Mouse (Mus musculus) neural tube, postnatal 0 days (tissue): ENCODE measurements around the gene Olfr1564. TPM values are rescaled to one million over a fixed set of nuclear protein-coding genes. Genes with fewer than 3 reads are reported as not detected.

Experiments
- polyA plus RNA-seq: library from polyadenylated mRNA; unstranded; fragments of >200 nt; fragmentation: Nextera tagmentation; extraction: Ambion mirVana; gene quantifications from 2 replicates; pipeline ENCODE4 v1.2.1, GENCODE M21; 2015

Olfr1564 gene
- 0.09 TPM in 1 of 2 replicates, not detected in the other for polyA plus RNA-seq

GRCm38 (mm10) chr17:33221590-33221989 lies at the start of gene Olfr1564:
Olfr1564 (minus strand) TSS chr17:33221690.

GRCm38 (mm10) chr17:33264376-33264775 lies 42.9 kb upstream of the Olfr1564 start, which contains the start of gene Olfr63:
Olfr63 (plus strand) TSS chr17:33264676.

GRCm38 (mm10) chr17:33254530-33255318 lies 33.2 kb upstream of the Olfr1564 start, which contains the start of gene Zfp955a:
Zfp955a (minus strand) TSS chr17:33255145.

GRCm38 (mm10) chr17:33191002-33191401 lies 30.5 kb downstream of the Olfr1564 start, which contains the start of gene Olfr239:
Olfr239 (plus strand) TSS chr17:33191302.

GRCm38 (mm10) chr17:33168147-33168546 lies 53.3 kb downstream of the Olfr1564 start, which contains the start of gene Olfr55:
Olfr55 (plus strand) TSS chr17:33168447.

Other genes starting within 250 kb of the Olfr1564 start
- gene Zfp952, start 228.6 kb downstream of the Olfr1564 start, polyA plus RNA-seq, result 11.7 and 13.2 TPM in 2 replicates
- gene Zfp763, start 188.3 kb downstream of the Olfr1564 start, polyA plus RNA-seq, result 15.2 and 18.3 TPM in 2 replicates
- gene 4921501E09Rik, start 153.6 kb downstream of the Olfr1564 start, polyA plus RNA-seq, result not detected in 2 replicates
- 14.7 and 17.0 TPM in 2 replicates for gene Zfp563, start 132.4 kb downstream of the Olfr1564 start, polyA plus RNA-seq
- 0.57 and 0.78 TPM in 2 replicates for gene Morc2b, start 82.0 kb downstream of the Olfr1564 start, polyA plus RNA-seq
- 0.04 and 0.06 TPM in 2 replicates for gene Olfr55, start 53.2 kb downstream of the Olfr1564 start, polyA plus RNA-seq
- not detected in 2 replicates for gene Olfr239, start 30.4 kb downstream of the Olfr1564 start, polyA plus RNA-seq
- gene Zfp955a, start 33.5 kb upstream of the Olfr1564 start, polyA plus RNA-seq, result 15.8 and 17.3 TPM in 2 replicates
- gene Olfr63, start 43.0 kb upstream of the Olfr1564 start, polyA plus RNA-seq, result 0.04 TPM in 1 of 2 replicates, not detected in the other
- 16.7 and 18.2 TPM in 2 replicates for gene Zfp955b, start 67.9 kb upstream of the Olfr1564 start, polyA plus RNA-seq
- 8.5 and 10.0 TPM in 2 replicates for gene Zfp81, start 137.2 kb upstream of the Olfr1564 start, polyA plus RNA-seq
- 7.2 and 7.4 TPM in 2 replicates for gene Zfp101, start 173.0 kb upstream of the Olfr1564 start, polyA plus RNA-seq
- gene Actl9, start 211.2 kb upstream of the Olfr1564 start, polyA plus RNA-seq, result not detected in 2 replicates